Mouse (Mus musculus) urinary bladder, postnatal 36 days (tissue): Measurements from ENCODE around the gene Pigs.

ENCODE experiments used
- DNase-seq, 2 experiments: peaks; one replicate each; pipeline ENCODE4 v3.0.0; 2022; ENCODE audit warnings: low spot score in 2 of 2, mixed read lengths in 1 of 2

Pigs gene

GRCm38 (mm10) chr11:78327634-78328511 lies at the start of gene Pigs:
Pigs (plus strand) TSS chr11:78328415.
- DNase-seq = peak; percentile 95 to 97

GRCm38 (mm10) chr11:78278853-78279252 lies 49.4 kb upstream of the Pigs start:
- DNase-seq = no peak

- no peak for DNase-seq
Measured at GRCm38 (mm10) chr11:78279586-78279985, 48.6 kb upstream of the Pigs start.

- DNase-seq = no peak
Measured at GRCm38 (mm10) chr11:78289146-78289763, 39.0 kb upstream of the Pigs start.

DNA sequence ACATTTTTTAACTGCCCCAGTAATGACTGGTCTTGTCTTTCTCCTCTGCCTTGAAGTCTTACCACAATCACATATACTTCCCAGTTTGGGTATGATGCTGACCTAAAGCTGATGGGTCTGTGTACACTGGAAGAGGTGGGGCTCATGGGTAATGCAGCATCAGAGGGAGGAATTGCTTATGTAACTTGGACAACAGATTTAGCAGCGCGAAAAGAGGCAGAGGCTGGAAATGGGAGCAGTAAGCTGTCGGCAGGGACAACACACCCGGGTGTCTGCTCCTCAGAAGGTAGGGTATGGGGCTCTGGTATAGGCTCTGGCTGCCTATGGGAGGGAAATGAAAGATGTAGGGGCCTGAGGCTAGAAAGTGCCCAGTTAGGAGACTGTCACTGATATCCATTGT lies 37.6 kb upstream of the Pigs start, which contains the start of gene BC030499:
Gene BC030499, plus strand, starts transcription at position 188 of the 400 bp plus-strand sequence.
- no peak for DNase-seq

DNA sequence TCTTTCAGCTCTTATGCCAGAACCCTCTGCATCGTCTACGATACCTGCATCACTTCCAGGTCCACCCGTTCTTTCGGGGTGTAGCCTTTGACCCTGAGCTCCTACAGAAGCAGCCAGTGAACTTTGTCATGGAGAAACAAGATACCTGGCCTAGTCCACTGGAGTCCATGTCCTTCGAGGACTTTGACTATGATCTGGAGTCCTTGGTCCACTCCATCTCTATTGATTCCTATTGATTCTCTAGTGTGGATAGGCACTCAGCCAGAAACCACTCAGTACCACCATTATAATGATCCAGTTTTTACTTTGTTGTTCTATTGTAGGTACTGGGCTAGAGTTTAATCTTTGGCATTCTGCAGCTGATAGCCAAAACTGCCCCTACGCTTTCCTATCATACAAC lies 33.6 kb upstream of the Pigs start:
- no peak for DNase-seq

- no peak for DNase-seq
Measured at GRCm38 (mm10) chr11:78300917-78301316, 27.3 kb upstream of the Pigs start.

- peak; percentile 84 to 90 for DNase-seq
Measured at GRCm38 (mm10) chr11:78301357-78302084, 26.7 kb upstream of the Pigs start, which contains the start of gene Spag5. Spag5 (plus strand) TSS chr11:78301529.

DNA sequence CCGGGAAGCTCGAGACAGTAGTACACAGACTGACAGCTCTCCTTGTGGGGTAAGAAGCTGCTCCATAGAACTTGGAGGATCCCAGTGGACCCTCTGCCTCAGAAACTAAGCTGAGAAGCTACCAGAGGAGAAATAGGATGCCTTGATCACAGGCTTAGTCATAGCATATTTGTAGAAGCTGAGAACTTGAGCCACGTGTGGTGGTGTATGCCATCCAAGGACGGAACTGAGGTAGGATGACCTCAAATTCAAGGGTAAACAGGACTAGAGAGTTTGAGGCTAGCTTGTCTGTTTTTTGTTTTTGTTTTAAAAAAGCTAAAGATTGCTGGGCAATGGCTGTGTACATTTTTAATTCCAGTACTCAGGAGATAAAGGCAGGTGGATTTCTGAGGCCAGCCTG lies 22.9 kb upstream of the Pigs start:
- DNase-seq = no peak

GRCm38 (mm10) chr11:78310861-78311511 lies 17.2 kb upstream of the Pigs start:
- DNase-seq = no peak

DNA sequence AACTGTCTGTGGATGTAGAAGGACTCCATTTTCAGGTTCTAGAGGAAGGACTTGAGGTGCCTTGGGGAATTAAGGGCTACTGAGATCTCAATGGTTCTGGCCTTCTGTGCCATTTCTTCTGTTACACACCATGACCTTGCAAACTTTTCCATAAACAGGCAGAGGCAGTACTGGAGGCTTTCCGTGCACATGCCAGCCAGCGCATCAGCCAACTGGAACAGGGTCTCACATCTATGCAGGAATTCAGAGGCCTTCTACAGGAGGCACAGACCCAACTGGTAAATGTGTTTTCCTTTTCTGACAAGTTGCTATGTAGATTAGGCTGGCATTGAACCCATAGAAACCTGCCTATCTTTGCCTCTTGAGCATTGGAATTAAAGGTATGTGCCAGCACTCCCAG lies 14.6 kb upstream of the Pigs start:
- no peak for DNase-seq

- no peak for DNase-seq
Measured at GRCm38 (mm10) chr11:78318411-78318810, 9.8 kb upstream of the Pigs start.

DNA sequence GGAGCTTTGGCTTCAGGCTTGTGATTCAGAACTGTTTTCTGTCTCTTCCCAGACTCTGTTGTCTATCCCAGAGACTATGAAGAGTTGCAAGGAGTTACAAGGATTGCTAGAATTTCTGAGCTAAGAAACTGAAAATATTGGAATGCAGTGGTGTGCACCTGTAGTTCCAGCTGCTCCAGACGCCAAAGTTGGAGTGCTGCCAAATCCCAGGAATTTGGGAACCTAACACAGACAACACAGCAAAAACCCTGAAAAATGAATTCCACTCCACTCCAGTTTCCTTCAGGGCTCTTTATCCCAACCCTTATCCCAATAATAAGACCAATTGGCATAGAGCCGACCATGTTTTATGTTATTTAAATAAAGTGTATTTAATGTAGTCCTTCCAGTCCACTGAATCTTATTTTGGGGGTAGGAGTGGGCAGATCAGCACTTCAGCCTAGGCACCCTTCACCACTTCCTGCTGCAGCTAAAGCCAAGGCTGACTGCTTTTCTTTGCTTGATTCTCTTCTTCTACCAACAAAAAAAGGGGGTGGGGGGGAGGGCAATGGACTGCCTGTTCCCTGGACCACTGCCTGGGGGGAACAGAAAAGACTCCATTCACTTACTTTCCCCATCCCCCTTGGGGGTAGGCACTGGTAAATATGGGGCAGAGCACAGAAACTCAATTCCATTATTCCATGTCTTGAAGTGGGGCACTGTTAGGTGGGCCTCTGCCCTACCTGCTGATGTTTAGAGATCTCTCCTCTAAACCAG lies 6.0 kb upstream of the Pigs start:
- no peak for DNase-seq

DNA sequence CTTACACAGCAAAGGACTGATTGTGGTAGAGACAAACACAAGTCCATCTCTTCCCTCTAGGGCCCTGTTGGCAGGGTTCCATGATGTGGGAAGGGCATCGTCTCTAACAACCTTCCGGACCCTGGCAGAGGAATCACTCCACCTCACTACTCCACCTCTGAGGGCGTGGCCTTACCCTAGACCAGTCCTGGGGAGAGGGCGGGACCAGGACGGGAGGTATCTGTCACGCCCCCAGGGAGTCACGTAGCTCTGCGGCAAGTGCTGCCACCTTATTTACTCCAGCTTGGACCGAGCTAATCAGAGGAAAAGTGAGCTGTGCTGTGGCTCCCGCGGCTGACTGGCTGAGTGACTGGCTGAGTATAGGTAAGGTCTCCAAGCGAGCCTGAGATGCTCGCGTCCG lies 5.4 kb upstream of the Pigs start, which contains the start of gene Aldoc:
Gene Aldoc, plus strand, starts transcription at position 109 of the 400 bp plus-strand sequence.
- DNase-seq = peak; percentile 63 to 83

DNA sequence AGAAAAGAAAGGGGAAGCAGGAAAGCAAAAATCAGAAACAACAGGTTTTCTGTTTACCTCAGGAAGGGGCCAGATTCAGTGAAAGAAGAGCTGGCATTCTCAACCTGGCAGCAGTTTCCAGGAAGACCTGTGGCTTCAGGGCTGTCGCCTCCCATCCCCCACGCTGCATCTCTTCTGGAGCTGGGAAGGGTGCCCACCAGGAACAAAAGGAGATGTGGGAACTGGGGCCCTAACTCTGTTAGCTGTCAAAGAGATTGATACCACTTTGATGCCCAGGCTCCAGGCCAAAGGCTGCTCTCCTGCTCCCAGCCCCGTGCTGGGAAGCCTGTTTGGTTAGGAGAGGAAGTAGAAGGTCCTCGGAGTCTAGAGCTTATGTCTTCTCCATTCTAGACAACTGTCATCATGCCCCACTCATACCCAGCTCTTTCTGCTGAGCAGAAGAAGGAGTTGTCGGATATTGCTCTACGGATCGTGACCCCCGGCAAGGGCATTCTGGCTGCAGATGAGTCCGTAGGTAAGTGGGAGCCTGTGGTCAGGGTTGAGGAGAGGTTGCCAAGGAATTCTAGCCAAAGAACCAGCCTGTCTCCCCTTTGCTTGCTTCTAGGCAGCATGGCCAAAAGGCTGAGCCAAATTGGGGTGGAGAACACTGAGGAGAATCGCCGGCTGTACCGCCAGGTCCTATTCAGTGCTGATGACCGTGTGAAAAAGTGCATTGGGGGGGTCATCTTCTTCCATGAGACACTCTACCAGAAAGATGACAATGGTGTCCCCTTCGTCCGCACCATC lies 4.0 kb upstream of the Pigs start:
- no peak for DNase-seq

- DNase-seq = no peak
Measured at GRCm38 (mm10) chr11:78324965-78325364, 3.2 kb upstream of the Pigs start.

DNA sequence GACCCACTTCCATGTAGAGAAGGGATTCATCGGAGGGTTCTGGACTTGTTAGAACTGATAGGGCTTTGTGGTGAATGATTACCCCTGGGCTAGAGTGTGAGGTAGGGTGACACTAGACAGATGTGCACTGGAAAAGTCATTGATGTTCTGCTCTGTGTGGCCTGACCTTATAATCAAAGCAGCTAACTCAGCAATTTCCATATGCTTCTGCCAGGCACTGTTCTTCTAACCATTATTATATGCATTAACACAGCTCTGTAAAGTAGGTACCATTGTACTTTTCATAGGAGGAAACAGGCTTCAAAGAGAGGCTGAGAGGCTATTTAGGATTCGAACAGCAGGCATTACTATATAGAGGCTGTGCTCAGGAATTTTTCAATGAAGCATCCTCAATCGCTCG lies 1.0 kb upstream of the Pigs start:
- DNase-seq = no peak

GRCm38 (mm10) chr11:78328512-78329056 lies 369 bp downstream of the Pigs start:
- no peak for DNase-seq

- no peak for DNase-seq
Measured at GRCm38 (mm10) chr11:78332676-78333075, 4.5 kb downstream of the Pigs start.

DNA sequence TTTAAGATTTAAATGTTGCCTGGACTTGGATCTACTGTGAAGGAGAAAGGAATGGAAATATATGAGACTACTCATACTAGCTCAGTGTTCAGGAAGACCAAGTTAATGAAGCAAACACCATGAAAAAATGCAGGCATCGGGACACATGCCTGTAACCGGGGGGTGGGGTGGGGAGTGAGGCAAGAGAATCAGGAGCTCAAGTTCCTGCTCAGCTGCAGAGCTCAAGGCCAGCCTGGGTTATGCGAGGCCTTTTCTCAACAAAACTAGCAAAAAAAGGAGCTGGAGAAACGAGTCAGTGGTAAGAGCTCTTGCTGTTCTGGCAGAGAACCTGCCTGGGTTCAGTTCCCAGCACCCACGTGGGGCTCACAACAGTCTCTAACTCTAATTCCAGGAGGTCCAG lies 5.8 kb downstream of the Pigs start:
- no peak for DNase-seq
